Mouse (Mus musculus) erythroblast, embryonic 14.5 days (primary cell): ENCODE measurements at regions not wholly inside any gene's neighbourhood (a gene's known extent, or its start where the extent isn't known, plus 50 kb on each side); places are given as distances from the start of the nearest gene placed in this dataset.
"Not testable (repeated sequence)": the region's sequence is repeated elsewhere in the genome, so short reads cannot be mapped to it uniquely, and the experiment has no call there.

Experiments used
- GATA1 ChIP-seq: IDR thresholded peaks from 2 replicates; pipeline ENCODE4 v1.6.1; 2012; ENCODE audit warnings: low read length, inconsistent platforms, mixed read lengths
- TAL1 ChIP-seq: IDR thresholded peaks from 3 replicates; pipeline ENCODE4 v1.6.1; 2012; ENCODE audit warnings: low read length, inconsistent platforms, mixed read lengths

GRCm38 (mm10) chr16:20833838-20834237 is 99.5 kb upstream of the Thpo start:
- TF ChIP-seq GATA1, TAL1: not testable (repeated sequence)
